Mouse (Mus musculus): ENCODE measurements at regions not wholly inside any gene's neighbourhood (a gene's known extent, or its start where the extent isn't known, plus 50 kb on each side); places are given as distances from the start of the nearest gene placed in this dataset.

- in situ Hi-C loops (cut with MboI, MseI), result loop anchor here (10.0 kb wide), 1 partner anchor 605 kb away; no protein-coding TSS in a partner anchor
Measured at GRCm38 (mm10) chr15:7459992-7460820, 62.0 kb upstream of the Egflam start.

- in situ Hi-C loops (cut with MboI, MseI), result loop anchor here (10.0 kb wide), 1 partner anchor 602 kb away; no protein-coding TSS in a partner anchor
Measured at GRCm38 (mm10) chr15:7462549-7462948, 64.4 kb upstream of the Egflam start.

- in situ Hi-C loops (cut with MboI, MseI), result loop anchor here (10.0 kb wide), 1 partner anchor 601 kb away; no protein-coding TSS in a partner anchor
Measured at GRCm38 (mm10) chr15:7463444-7464350, 65.5 kb upstream of the Egflam start.

- in situ Hi-C loops (cut with MboI, MseI), result no loop called here
Measured at GRCm38 (mm10) chr15:7480211-7480610, 82.0 kb upstream of the Egflam start.

GRCm38 (mm10) chr15:7480792-7481210 is 82.6 kb upstream of the Egflam start:
- in situ Hi-C loops (cut with MboI, MseI), result no loop called here

GRCm38 (mm10) chr15:7483686-7484085 is 85.5 kb upstream of the Egflam start:
- in situ Hi-C loops (cut with MboI, MseI), result no loop called here

- in situ Hi-C loops (cut with MboI, MseI), result no loop called here
Measured at GRCm38 (mm10) chr15:7491091-7491490, 92.9 kb upstream of the Egflam start.

GRCm38 (mm10) chr15:7493126-7493669 is 95.0 kb upstream of the Egflam start:
- in situ Hi-C loops (cut with MboI, MseI), result no loop called here

- in situ Hi-C loops (cut with MboI, MseI), result no loop called here
Measured at GRCm38 (mm10) chr15:7497852-7498251, 99.7 kb upstream of the Egflam start.

- in situ Hi-C loops (cut with MboI, MseI), result no loop called here
Measured at GRCm38 (mm10) chr15:7508535-7508934, 110.3 kb upstream of the Egflam start.

- in situ Hi-C loops (cut with MboI, MseI), result no loop called here
Measured at GRCm38 (mm10) chr15:7514743-7515273, 116.6 kb upstream of the Egflam start.

- in situ Hi-C loops (cut with MboI, MseI), result no loop called here
Measured at GRCm38 (mm10) chr15:7521611-7522010, 123.4 kb upstream of the Egflam start.

- in situ Hi-C loops (cut with MboI, MseI), result no loop called here
Measured at GRCm38 (mm10) chr15:7522902-7523786, 124.9 kb upstream of the Egflam start.

- in situ Hi-C loops (cut with MboI, MseI), result no loop called here
Measured at GRCm38 (mm10) chr15:7530959-7531588, 132.9 kb upstream of the Egflam start.

GRCm38 (mm10) chr15:7537858-7538257 is 139.7 kb upstream of the Egflam start:
- in situ Hi-C loops (cut with MboI, MseI), result no loop called here

GRCm38 (mm10) chr15:7553190-7553895 is 155.1 kb upstream of the Egflam start:
- in situ Hi-C loops (cut with MboI, MseI), result no loop called here

- in situ Hi-C loops (cut with MboI, MseI), result no loop called here
Measured at GRCm38 (mm10) chr15:7554433-7554832, 156.2 kb upstream of the Egflam start.

- in situ Hi-C loops (cut with MboI, MseI), result loop anchor here (10.0 kb wide), 1 partner anchor 398 kb away; no protein-coding TSS in a partner anchor
Measured at GRCm38 (mm10) chr15:7563279-7563678, 165.1 kb upstream of the Egflam start.

GRCm38 (mm10) chr15:7563726-7564125 is 165.5 kb upstream of the Egflam start:
- in situ Hi-C loops (cut with MboI, MseI), result loop anchor here (10.0 kb wide), 1 partner anchor 399 kb away; no protein-coding TSS in a partner anchor
